Mouse (Mus musculus): ENCODE results near the gene Zyg11b. TPM values are rescaled to one million over a fixed set of nuclear protein-coding genes. Genes with fewer than 3 reads are reported as not detected.

The Zyg11b gene
- polyA plus RNA-seq, 1 experiment from 2014 or later: 31.0 TPM

DNA sequence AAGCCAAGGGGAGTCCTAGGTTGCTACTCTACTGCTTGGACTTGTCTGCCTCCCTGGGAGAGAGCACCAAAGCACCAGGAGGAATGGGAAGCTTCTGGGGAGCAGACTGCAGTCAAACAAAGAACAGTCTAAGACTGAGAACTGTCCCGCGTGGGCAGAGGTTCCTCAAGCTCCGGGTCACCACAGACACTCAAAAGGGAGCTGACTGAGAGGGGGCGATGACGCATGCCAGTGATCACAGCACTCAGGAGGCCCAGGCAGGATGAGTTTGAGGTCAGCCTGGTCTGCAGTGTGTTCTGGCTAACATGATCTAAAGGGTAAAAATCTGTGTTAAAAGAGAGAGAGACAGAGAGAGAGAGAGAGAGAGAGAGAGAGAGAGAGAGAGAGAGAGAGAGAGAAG is 13.1 kb upstream of the Zyg11b start:
- Histone ChIP-seq H3K27me3 (no peaks in the 10 kb centered on the region), H3K4me2 (replicated peaks) (no peak overlapping the region), H3K36me3 (no peaks in the 10 kb centered on the region), H3K4me3 (no peak overlapping the region), H3K4me1 (no peaks in the 10 kb centered on the region), H3K9me3 (no peaks in the 10 kb centered on the region), H3K27ac (replicated peaks) (no peak overlapping the region), H3K9ac (replicated peaks) (no peak overlapping the region)
- ATAC-seq (replicated peaks): no peak
- WGBS: 65% methylated on average over 5 of the region's 5 CpGs

DNA sequence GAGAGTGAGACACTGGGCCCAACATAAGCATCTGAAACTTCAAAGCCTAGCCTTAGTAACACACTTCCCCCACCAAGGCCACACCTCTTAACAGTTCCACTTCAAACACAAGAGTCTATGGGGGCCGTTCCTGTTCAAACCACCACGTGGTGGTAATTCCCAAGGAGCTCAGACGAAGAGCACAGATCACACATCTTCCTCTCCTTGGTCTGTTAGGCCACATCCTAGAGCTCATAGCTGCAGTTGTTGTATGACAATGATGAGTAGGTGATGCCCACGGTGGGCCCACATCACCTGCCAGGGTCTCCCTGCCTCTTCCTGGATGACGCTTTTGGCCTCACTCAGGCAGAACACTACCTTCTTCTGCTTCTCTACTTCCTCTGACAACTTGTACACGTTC is 9.8 kb upstream of the Zyg11b start:
- H3K27ac ChIP-seq (replicated peaks): no peak overlapping the region
- H3K27me3 ChIP-seq: no peaks in the 10 kb centered on the region
- no peak overlapping the region for H3K4me3 ChIP-seq
- no peaks in the 10 kb centered on the region for H3K36me3 ChIP-seq
- ATAC-seq (replicated peaks): no peak
- H3K9me3 ChIP-seq: no peaks in the 10 kb centered on the region
- H3K4me2 ChIP-seq (replicated peaks): no peak overlapping the region
- WGBS: 84% methylated on average over 6 of the region's 6 CpGs
- no peaks in the 10 kb centered on the region for H3K4me1 ChIP-seq
- no peak overlapping the region for H3K9ac ChIP-seq (replicated peaks)

DNA sequence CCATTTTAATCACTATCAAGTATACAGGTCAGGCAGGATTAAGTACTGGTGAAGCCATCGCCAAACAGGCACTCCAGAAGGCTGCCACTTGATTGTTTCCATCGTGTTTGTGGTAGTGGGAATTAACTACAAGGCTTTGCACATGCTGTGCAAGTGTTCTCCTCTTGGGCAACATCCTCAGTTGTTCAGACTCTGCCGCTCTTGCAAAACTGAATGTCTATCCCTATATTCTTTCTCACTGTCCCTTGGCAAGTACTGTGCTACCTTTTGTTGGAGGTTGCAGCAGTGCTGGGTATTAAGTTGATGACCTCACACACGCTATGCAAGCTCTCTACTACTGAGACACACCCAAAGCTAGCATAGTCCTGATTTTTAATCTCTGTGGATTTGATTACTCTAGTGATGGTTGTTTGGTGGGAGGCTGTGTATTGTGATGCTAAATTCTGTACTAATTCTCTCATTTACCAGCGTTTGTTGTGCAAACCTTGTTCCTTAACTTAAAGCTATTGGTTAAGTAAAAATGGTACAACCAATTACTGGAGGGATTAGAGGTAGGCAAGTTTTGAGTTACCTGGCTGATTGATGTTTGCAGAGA is 1.5 kb upstream of the Zyg11b start:
- ATAC-seq (replicated peaks): no peak
- Histone ChIP-seq H3K9me3 (no peaks in the 10 kb centered on the region), H3K36me3 (no peaks in the 10 kb centered on the region), H3K9ac (replicated peaks) (no peak overlapping the region), H3K27ac (replicated peaks) (no peak overlapping the region), H3K4me3 (no peak overlapping the region), H3K4me2 (replicated peaks) (no peak overlapping the region), H3K4me1 (peaks cover 31% of the 10 kb centered on the region), H3K27me3 (no peaks in the 10 kb centered on the region)
- 79% methylated on average over 5 of the region's 5 CpGs for WGBS

DNA sequence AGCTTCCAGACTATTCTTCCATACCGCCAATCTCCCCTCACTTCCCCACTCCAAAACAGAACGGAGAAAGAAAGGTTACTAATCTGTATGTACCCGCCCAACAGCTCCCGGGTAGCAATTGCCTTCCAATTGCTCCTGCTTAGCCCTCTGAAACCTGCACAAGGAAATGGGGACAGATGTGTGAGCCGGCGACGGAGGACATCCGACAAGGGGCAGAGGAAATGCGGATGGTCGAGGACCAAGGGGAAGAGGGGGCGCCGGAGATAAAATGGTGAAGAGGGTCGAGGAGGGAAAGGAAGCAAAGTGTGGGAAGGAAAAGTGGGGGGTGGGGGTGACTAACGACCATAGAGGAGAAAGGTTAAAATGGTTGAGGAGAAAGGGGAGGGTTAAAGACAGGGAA is 630 bp downstream of the Zyg11b start:
- peak overlapping the region; percentile 70 for H3K4me2 ChIP-seq (replicated peaks)
- ATAC-seq (replicated peaks): no peak; the same call in 1 of the 2 replicates
- H3K27ac ChIP-seq (replicated peaks): peak overlapping the region; percentile 94
- H3K9me3 ChIP-seq: no peaks in the 10 kb centered on the region
- no peaks in the 10 kb centered on the region for H3K27me3 ChIP-seq
- H3K36me3 ChIP-seq: no peaks in the 10 kb centered on the region
- WGBS: 1% methylated on average over 14 of the region's 14 CpGs
- peak overlapping the region; percentile 95 for H3K9ac ChIP-seq (replicated peaks)
- peak overlapping the region; percentile 98 for H3K4me3 ChIP-seq
- peaks cover 31% of the 10 kb centered on the region for H3K4me1 ChIP-seq

DNA sequence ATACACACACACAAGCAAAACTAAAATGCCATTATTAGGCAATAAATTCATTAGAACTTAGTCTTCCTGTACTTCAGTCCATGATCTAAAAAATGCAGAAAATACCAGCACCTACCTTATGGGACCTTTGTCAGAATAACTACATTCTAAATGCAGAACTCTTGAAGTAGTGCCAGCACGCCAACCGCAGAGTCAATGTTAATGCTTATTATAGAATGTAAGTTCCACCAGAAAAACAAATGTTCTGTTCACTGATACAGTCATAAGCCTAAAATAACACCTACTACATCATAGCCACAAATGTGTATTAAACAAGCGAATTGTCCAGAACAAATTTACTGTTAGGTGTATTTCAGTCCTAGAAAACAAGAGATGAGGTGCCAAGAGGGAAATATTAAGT is 23.9 kb downstream of the Zyg11b start:
- Histone ChIP-seq H3K4me2 (replicated peaks) (no peak overlapping the region), H3K36me3 (no peaks in the 10 kb centered on the region), H3K4me1 (no peaks in the 10 kb centered on the region), H3K4me3 (no peak overlapping the region), H3K27ac (replicated peaks) (no peak overlapping the region), H3K27me3 (no peaks in the 10 kb centered on the region), H3K9ac (replicated peaks) (no peak overlapping the region), H3K9me3 (no peaks in the 10 kb centered on the region)
- ATAC-seq (replicated peaks): no peak
- 91% methylated on average over 3 of the region's 3 CpGs for WGBS

DNA sequence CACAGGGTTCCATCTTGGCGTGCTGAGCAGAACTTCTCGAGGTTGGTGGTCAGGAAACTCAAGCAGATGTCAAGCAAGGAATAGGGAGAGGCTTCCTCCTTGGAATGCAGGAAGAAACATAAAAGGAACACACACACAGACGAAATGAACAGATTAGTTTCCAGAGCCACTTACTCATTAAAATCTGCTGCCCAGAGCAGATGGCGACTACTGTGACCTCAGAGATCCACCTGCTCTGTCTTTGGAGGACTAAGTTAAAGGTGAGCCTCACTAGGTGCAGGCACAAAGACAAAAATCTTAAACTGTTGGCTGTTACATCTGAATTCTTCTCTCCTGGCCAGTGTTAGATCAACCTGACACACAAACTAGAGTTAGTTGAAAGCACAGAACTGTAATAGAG is 28.6 kb downstream of the Zyg11b start:
- WGBS: 84% methylated on average over 4 of the region's 4 CpGs
- Histone ChIP-seq H3K9ac (replicated peaks) (no peak overlapping the region), H3K4me2 (replicated peaks) (no peak overlapping the region), H3K36me3 (peaks cover 20% of the 10 kb centered on the region; the same call in 1 of the 2 replicates), H3K27me3 (no peaks in the 10 kb centered on the region), H3K27ac (replicated peaks) (no peak overlapping the region), H3K9me3 (no peaks in the 10 kb centered on the region), H3K4me1 (no peaks in the 10 kb centered on the region), H3K4me3 (no peak overlapping the region)
- ATAC-seq (replicated peaks): no peak

DNA sequence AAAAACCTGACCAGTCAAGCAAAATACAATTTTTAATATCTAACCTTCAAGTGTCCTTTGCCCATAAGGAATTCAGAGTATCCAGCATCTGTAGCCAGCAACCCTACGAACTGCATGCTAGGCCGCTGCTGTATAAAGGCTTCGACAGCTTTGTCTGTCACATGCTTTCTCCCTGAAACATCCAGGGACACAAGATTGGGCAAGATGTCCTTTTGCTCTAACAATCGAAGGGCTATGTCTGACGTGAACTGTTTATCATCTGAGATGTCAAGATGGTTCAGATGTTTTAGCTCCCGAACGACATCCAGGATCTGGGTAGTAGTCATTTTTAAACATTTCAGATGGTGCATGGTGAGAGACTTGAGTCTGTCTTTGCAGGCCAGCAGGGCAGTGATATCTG is 35.1 kb downstream of the Zyg11b start:
- WGBS: 96% methylated on average over 7 of the region's 7 CpGs
- no peaks in the 10 kb centered on the region for H3K4me1 ChIP-seq
- H3K4me2 ChIP-seq (replicated peaks): no peak overlapping the region
- H3K9ac ChIP-seq (replicated peaks): no peak overlapping the region
- H3K4me3 ChIP-seq: no peak overlapping the region
- ATAC-seq (replicated peaks): no peak
- peaks cover 45% of the 10 kb centered on the region for H3K36me3 ChIP-seq
- no peaks in the 10 kb centered on the region for H3K27me3 ChIP-seq
- H3K27ac ChIP-seq (replicated peaks): no peak overlapping the region
- no peaks in the 10 kb centered on the region for H3K9me3 ChIP-seq

DNA sequence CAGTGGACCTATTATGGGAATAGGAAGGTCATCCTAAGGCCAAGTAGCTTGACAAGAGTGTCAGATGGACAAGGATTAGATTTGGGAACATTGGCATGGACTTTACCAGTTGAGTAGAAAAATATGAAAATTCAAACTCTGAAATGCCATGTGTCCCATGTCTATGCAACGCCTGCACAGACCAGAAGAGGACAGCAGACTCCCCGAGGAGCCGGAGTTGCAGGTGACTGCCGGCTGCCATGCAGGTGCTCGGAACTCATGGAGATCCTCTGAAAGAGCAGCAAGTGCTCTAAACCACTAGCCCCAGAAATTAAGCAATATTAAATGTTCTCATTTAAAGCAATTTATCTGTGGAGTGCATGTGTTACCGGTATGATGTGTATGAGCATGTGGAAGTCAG is 47.6 kb downstream of the Zyg11b start:
- Histone ChIP-seq H3K36me3 (peaks cover 83% of the 10 kb centered on the region), H3K4me2 (replicated peaks) (no peak overlapping the region), H3K4me1 (no peaks in the 10 kb centered on the region), H3K4me3 (no peak overlapping the region), H3K9ac (replicated peaks) (no peak overlapping the region), H3K27me3 (no peaks in the 10 kb centered on the region), H3K27ac (replicated peaks) (no peak overlapping the region), H3K9me3 (no peaks in the 10 kb centered on the region)
- ATAC-seq (replicated peaks): no peak
- WGBS: 90% methylated on average over 6 of the region's 6 CpGs

DNA sequence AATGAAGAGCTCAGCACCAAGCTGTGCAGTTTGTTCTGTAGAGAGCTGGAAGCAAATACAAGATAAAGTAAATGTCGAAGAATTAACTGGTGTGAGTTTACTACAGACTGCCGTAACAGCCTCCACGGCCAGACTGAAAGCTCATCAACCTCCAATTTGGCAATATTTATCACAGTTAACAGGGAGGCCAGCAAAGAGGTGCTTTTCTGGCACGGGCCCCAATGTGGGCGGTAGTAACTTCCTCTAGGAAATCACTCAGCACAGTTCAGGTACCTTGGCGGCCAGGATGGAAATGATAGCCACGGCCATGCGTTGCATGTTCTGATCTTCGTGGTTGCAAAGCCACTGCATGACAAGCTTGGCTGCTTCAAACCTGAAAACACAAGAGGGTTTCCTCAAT is 50.4 kb downstream of the Zyg11b start:
- Histone ChIP-seq H3K9ac (replicated peaks) (no peak overlapping the region), H3K27me3 (no peaks in the 10 kb centered on the region), H3K4me1 (no peaks in the 10 kb centered on the region), H3K9me3 (no peaks in the 10 kb centered on the region), H3K27ac (replicated peaks) (no peak overlapping the region), H3K4me3 (no peak overlapping the region), H3K4me2 (replicated peaks) (no peak overlapping the region), H3K36me3 (peaks cover 71% of the 10 kb centered on the region)
- ATAC-seq (replicated peaks): no peak
- 97% methylated on average over 9 of the region's 9 CpGs for WGBS

DNA sequence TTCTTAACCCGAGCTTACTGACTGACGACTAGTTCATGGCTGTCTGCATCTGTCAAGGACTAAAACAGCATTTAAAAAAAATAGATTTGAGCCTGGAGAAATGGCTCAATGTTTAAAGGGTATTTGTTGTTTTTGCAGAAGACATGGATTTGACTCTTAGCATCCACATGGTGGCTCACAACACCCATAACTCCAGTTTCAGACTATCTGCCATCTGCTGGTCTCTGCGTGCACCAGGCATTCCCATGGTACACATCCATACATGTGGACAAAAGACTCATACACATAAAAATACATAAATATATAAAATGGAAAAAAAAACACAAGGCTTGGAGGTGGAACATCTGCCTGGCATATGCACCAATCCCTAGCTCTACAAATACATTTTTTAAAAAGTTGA is 51.6 kb downstream of the Zyg11b start:
- H3K9me3 ChIP-seq: no peaks in the 10 kb centered on the region
- 94% methylated on average over 3 of the region's 3 CpGs for WGBS
- H3K4me2 ChIP-seq (replicated peaks): no peak overlapping the region
- no peak overlapping the region for H3K4me3 ChIP-seq
- H3K4me1 ChIP-seq: no peaks in the 10 kb centered on the region
- no peak overlapping the region for H3K9ac ChIP-seq (replicated peaks)
- ATAC-seq (replicated peaks): no peak
- H3K27ac ChIP-seq (replicated peaks): no peak overlapping the region
- H3K27me3 ChIP-seq: no peaks in the 10 kb centered on the region
- H3K36me3 ChIP-seq: peaks cover 70% of the 10 kb centered on the region

DNA sequence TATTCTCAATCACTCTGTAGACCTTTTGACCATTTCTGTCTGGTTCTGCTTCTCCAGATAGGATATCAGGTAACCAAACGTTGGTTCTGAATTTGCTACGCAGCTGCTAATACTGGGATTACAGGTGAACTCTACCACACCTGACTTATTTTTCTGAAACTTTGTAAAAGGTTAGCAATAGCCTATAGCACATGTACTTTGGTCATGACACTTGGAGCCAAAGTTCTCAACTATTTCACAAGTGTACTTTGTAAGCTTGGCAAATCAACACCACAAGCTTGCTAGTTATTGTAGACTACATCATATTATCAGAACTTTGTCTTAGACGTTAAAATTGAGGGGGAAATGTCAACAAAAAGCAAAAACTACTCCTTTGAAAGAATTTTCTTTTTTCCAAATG is 67.2 kb downstream of the Zyg11b start:
- 93% methylated on average over 3 of the region's 3 CpGs for WGBS
- no peaks in the 10 kb centered on the region for H3K4me1 ChIP-seq
- no peak overlapping the region for H3K4me2 ChIP-seq (replicated peaks)
- H3K9me3 ChIP-seq: no peaks in the 10 kb centered on the region
- no peak overlapping the region for H3K9ac ChIP-seq (replicated peaks)
- no peak for ATAC-seq (replicated peaks)
- no peak overlapping the region for H3K4me3 ChIP-seq
- H3K36me3 ChIP-seq: peaks cover 71% of the 10 kb centered on the region
- H3K27me3 ChIP-seq: no peaks in the 10 kb centered on the region
- no peak overlapping the region for H3K27ac ChIP-seq (replicated peaks)

DNA sequence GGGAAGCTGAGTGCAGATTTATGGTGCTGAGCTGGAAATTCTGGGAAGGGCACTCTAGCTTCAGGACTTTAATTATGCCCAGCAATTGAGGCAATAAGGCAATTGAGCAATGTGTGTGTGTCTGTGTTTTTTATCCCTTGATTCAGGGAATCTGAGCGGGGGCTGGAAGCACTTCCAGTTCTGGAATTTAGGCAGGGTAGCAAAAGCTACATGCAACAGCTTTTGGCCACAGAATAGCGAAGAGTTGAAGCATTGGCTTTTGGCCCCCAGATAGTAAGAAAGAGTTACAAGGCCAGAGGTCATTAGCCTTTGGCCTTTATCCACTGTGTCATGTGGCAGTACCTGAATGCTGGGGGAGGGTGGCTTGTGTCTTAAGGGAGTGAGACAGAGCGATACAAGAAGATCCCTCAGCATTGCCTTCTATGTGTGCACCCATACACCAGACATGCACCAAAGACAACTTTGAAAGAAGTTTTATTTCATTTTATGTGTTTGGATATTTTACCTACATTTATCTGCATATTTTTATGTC is 75.5 kb downstream of the Zyg11b start:
- Histone ChIP-seq H3K4me3 (no peak overlapping the region), H3K4me2 (replicated peaks) (no peak overlapping the region), H3K36me3 (no peaks in the 10 kb centered on the region), H3K9me3 (no peaks in the 10 kb centered on the region), H3K27ac (replicated peaks) (no peak overlapping the region), H3K4me1 (no peaks in the 10 kb centered on the region), H3K27me3 (no peaks in the 10 kb centered on the region), H3K9ac (replicated peaks) (no peak overlapping the region)
- no peak for ATAC-seq (replicated peaks)
- 77% methylated on average over 3 of the region's 3 CpGs for WGBS

DNA sequence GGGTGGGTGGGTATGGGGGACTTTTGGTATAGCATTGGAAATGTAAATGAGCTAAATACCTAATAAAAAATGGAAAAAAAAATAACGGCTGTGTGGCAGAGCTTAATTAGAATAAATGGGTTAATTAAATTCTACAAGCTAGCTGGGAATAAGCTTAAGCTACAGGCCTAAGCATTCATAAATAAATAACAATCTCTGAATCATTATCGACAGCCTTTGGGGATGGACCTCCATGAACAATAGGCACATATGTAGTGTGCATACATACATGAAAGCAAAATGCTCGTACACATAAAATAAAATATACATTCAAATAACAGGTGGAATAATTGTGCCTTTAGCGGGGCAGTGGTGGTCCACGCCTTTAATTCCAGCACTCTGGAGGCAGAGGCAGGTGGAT is 78.4 kb downstream of the Zyg11b start:
- 77% methylated on average over 5 of the region's 5 CpGs for WGBS
- Histone ChIP-seq H3K9me3 (no peaks in the 10 kb centered on the region), H3K27ac (replicated peaks) (no peak overlapping the region), H3K9ac (replicated peaks) (no peak overlapping the region), H3K4me2 (replicated peaks) (no peak overlapping the region), H3K4me1 (peaks cover 4% of the 10 kb centered on the region), H3K27me3 (peaks cover 19% of the 10 kb centered on the region), H3K4me3 (no peak overlapping the region), H3K36me3 (no peaks in the 10 kb centered on the region)
- ATAC-seq (replicated peaks): no peak
